Mouse (Mus musculus): ENCODE results near the gene Slc13a2. TPM values are rescaled to one million over a fixed set of nuclear protein-coding genes. Genes with fewer than 3 reads are reported as not detected.

Gene Slc13a2
- polyA plus RNA-seq (2021), result 1.1 TPM

DNA sequence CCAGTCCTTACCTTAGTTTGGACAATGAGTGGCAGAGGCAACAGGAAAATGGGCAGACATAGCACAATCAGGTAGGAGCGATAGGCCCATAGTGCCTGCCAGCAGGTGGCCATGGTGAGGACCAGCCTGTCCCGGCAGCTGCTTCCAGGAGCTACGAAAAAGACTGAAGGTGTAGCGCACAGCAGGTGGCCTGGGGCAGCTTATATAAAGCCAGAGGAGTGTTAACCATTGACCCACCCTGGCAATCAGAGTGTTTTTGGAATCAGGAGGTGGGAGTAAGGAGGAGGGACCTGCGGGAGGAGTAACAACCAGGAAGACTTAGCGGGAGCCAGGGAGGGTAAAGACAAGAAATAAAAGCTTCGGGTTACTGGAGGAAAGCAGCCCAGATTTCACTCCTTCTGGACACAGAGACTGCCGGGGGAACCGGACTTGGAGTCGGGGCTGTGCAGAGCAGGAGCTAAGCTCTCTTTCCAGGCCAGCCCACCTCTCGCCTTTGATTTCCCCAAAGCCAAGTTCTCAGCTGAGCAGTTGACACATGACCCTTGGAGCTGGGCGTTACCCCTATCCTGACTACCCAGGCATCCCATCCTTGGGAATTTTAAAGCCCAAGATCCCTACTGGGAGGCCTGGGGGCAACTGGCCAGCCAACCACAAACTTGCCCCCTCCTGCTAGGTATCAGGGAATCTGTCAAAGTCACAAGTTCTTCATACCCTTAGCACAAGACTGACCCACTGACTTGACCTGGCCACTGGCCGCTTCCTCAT is at the start of gene Slc13a2:
TSS of gene Slc13a2 (minus strand) at position 163 of the 765 bp plus-strand sequence.
- no peaks in the 10 kb centered on the region for H3K27me3 ChIP-seq
- no peak for DNase-seq (ENCODE audit: low read depth, low spot score)
- ChIA-PET POLR2A (interaction anchor here (1.3 kb wide), 1 partner anchor 56 kb away, joined by 3 read pairs; no protein-coding TSS in a partner anchor), CTCF (interaction anchor here (1.2 kb wide), 2 partner anchors 13 to 68 kb away, joined by 3 read pairs; no protein-coding TSS in a partner anchor)
- in situ Hi-C loops (cut with MboI; ENCODE audit: low pct_unique_long_range_greater_than_20kb), result no loop called here
- TF ChIP-seq CTCF (IDR thresholded peaks at IDR 0.05), result no peak
- ATAC-seq, result no peak

DNA sequence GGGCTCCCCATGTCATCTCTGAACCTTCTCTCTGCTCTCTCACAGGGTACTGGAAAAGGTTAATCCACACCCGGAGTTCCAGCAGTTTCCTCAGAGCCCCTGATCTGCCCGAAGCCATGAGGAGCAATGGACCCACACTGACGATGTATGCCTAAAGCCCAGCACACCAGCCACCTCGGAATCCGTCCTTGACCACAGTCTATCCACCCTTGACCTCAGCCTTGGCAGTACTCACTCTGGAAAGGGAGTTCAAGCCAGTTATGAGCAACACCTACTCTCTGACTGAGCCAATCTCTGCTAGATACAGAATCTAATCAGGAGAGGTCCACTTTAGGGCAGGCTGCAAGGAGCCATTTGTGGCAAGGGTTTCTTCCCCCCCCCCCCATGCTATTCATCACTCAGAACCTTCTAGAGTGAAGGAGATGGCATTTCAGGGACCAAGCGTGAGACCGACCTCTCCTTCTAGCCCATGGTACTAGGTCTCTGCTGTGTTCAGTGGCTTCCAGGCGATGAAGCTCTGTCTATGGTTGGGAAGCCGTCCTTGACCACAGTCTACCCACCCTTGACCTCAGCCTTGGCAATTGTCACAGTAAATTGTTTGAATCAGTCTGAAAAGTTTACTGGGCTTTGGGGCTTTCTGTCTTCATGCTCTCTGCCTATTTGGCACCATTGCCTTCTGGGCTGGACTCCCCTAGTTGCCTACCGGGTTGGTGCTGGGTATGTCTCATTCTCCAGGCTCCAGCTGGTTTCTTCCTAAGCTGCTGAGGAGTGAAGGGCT is 49.5 kb upstream of the Slc13a2 start:
- TF ChIP-seq CTCF (IDR thresholded peaks at IDR 0.05), result no peak
- ChIA-PET POLR2A (interaction anchor here (0.6 kb wide), 1 partner anchor 141 kb away, joined by 9 read pairs; no protein-coding TSS in a partner anchor), CTCF (no interaction called here)
- ATAC-seq (no peak), DNase-seq (ENCODE audit: low read depth, low spot score) (no peak)
- in situ Hi-C loops (cut with MboI; ENCODE audit: low pct_unique_long_range_greater_than_20kb), result no loop called here
- H3K27me3 ChIP-seq, result no peaks in the 10 kb centered on the region

DNA sequence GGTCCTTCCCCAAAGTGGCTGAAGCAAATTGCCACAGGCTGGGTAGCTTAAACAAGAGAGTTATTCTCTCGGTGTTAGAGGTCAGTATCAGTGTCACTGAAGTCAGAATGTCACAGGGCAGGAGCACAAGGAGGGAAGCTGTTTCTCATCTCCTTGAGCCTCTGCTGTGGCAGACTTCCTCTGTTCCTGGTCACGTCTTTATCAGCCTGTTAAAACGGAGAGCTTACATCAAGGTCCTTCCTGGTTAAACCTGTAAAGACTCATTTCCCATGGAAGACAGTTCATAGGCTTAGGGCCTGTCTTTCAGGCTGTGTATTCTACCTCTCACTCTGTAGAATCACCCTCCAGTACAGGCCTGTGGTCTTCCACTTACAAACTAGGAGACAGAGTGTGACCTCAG is 45.9 kb upstream of the Slc13a2 start:
- ChIA-PET POLR2A (interaction anchor here (0.5 kb wide), 1 partner anchor 10 kb away, joined by 3 read pairs; no protein-coding TSS in a partner anchor), CTCF (interaction anchor here (1.2 kb wide), 1 partner anchor 12 kb away, joined by 3 read pairs; no protein-coding TSS in a partner anchor)
- no peak for TF ChIP-seq CTCF (IDR thresholded peaks at IDR 0.05)
- no peak for DNase-seq (ENCODE audit: low read depth, low spot score)
- in situ Hi-C loops (cut with MboI; ENCODE audit: low pct_unique_long_range_greater_than_20kb), result no loop called here
- H3K27me3 ChIP-seq, result no peaks in the 10 kb centered on the region
- ATAC-seq, result no peak

DNA sequence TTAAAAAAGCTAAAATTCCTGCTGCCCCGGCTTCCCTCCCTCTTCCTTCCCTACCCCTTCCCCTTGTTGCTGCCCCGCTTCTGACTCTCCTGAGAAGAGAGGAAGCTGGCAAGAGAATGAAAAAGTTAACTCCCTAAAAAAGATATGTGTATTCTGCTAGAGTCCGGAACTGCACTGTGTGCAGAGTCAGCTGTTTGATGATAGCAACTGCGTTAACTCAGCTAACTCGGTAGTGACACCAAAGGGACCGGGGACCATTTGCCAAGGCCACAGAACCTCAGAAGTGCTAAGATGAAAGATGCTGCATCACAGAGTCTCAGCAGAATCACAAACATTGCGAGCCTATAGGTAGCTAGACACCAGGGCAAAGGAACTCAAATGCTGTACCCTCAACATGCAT is 45.5 kb upstream of the Slc13a2 start:
- ATAC-seq (no peak), DNase-seq (ENCODE audit: low read depth, low spot score) (no peak)
- ChIA-PET POLR2A (no interaction called here), CTCF (interaction anchor here (1.2 kb wide), 1 partner anchor 11 kb away, joined by 3 read pairs; no protein-coding TSS in a partner anchor)
- no peak for TF ChIP-seq CTCF (IDR thresholded peaks at IDR 0.05)
- no peaks in the 10 kb centered on the region for H3K27me3 ChIP-seq
- in situ Hi-C loops (cut with MboI; ENCODE audit: low pct_unique_long_range_greater_than_20kb), result no loop called here

DNA sequence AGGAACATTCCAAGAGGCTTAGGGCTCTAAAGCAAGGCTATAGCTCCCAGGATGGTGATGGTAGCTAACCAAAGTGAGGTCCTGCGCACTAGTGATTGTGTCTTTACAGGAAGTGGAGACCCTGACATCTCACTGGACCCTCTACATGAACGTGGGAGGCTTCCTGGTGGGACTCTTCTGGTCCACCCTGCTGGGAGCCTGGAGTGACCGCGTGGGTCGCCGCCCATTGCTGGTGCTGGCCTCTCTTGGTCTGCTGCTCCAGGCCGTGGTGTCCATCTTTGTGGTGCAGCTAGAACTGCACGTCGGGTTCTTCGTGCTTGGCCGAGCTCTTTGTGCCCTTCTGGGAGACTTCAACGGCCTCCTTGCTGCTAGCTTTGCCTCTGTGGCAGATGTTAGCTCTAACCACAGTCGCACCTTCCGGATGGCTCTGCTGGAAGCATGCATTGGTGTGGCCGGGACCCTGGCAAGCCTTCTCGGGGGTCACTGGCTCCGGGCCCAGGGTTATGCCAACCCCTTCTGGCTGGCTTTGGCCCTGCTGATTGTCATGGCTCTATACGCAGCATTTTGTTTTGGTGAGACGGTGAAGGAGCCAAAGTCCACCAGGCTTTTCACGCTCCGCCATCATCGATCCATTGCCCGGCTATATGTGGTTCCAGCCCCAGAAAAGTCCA is 44.4 kb upstream of the Slc13a2 start:
- ChIA-PET CTCF (interaction anchor here (1.6 to 1.7 kb wide), 2 partner anchors 10 to 12 kb away, joined by 5 to 8 read pairs; no protein-coding TSS in a partner anchor), POLR2A (interaction anchor here (1.1 to 1.2 kb wide), 3 partner anchors 11 to 37 kb away, joined by 3 to 5 read pairs (median 5); partner anchors contain the start of genes Sarm1 and Sebox)
- no peak for TF ChIP-seq CTCF (IDR thresholded peaks at IDR 0.05)
- DNase-seq (ENCODE audit: low read depth, low spot score) (no peak), ATAC-seq (no peak)
- in situ Hi-C loops (cut with MboI; ENCODE audit: low pct_unique_long_range_greater_than_20kb), result no loop called here
- no peaks in the 10 kb centered on the region for H3K27me3 ChIP-seq

DNA sequence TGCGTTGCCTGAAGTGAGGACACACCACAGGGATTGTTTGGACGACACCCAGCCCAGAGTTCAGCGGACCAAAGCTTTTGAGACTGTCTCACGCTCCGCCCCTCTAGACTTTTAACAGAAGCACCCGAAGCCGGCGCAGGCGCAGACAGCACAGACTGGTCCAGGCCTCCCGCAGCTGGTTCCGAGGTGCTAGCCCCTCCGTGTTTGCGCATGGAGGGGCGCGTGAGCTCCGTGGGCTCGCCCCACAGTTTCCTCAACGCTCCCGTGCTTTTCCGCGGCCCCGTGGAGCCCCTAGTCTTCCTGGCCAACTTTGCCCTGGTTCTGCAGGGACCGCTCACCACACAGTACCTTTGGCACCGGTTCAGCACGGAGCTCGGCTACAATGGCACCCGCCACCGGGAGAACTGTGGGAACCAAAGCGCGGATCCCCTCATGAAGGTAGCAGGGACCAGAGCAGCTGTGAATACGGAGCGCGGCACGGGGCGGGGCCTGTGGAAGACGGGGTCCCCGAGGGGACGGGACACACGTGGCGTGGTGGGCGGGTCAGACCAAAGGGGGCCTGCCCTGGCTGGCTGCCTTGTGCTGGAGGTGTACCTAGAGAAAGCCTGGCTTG is 43.7 kb upstream of the Slc13a2 start, which contains the start of gene Slc46a1:
TSS of gene Slc46a1 (plus strand) at position 130 of the 613 bp plus-strand sequence.
- ATAC-seq, result peak; percentile 76

DNA sequence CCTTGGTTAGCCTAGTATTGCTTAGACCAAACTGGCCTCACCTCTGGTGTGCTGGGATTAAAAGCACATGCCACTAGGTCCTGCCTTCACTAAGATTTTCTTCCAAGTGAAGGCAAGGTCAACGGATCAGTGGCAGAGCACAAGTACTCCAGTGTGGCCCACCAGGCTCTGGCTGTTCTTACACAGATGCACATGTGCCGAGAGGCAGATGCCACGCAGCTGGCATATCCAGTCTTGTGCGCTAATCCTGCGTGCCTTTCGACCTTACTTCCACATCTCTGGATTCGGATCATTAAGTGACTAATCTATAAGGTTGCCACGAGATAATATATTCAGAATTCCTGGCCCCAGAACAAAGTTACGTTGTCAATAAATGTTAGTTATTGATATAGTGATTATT is 43.1 kb upstream of the Slc13a2 start:
- H3K27me3 ChIP-seq, result peaks cover 3% of the 10 kb centered on the region
- no peak for DNase-seq (ENCODE audit: low read depth, low spot score)
- ChIA-PET CTCF (interaction anchor here (0.9 to 1.7 kb wide), 5 partner anchors 9 to 23 kb away, joined by 3 to 9 read pairs (median 5); no protein-coding TSS in a partner anchor), POLR2A (interaction anchor here (1.1 to 1.2 kb wide), 3 partner anchors 9 to 38 kb away, joined by 3 to 5 read pairs (median 5); partner anchors contain the start of genes Sarm1 and Sebox)
- ATAC-seq, result no peak
- no peak for TF ChIP-seq CTCF (IDR thresholded peaks at IDR 0.05)
- in situ Hi-C loops (cut with MboI; ENCODE audit: low pct_unique_long_range_greater_than_20kb), result no loop called here

More for the DNA sequence above, 43.7 kb upstream of the Slc13a2 start, which contains the start of gene Slc46a1:
- TF ChIP-seq CTCF (IDR thresholded peaks at IDR 0.05), result no peak
- CTCF ChIA-PET, result interaction anchor here (0.9 to 1.7 kb wide), 4 partner anchors 10 to 23 kb away, joined by 3 to 8 read pairs (median 4); no protein-coding TSS in a partner anchor
- H3K27me3 ChIP-seq, result no peaks in the 10 kb centered on the region
- in situ Hi-C loops (cut with MboI; ENCODE audit: low pct_unique_long_range_greater_than_20kb), result no loop called here
- no peak for DNase-seq (ENCODE audit: low read depth, low spot score)
- POLR2A ChIA-PET, result interaction anchor here (1.1 to 1.2 kb wide), 3 partner anchors 10 to 37 kb away, joined by 3 to 5 read pairs (median 5); partner anchors contain the start of genes Sarm1 and Sebox

DNA sequence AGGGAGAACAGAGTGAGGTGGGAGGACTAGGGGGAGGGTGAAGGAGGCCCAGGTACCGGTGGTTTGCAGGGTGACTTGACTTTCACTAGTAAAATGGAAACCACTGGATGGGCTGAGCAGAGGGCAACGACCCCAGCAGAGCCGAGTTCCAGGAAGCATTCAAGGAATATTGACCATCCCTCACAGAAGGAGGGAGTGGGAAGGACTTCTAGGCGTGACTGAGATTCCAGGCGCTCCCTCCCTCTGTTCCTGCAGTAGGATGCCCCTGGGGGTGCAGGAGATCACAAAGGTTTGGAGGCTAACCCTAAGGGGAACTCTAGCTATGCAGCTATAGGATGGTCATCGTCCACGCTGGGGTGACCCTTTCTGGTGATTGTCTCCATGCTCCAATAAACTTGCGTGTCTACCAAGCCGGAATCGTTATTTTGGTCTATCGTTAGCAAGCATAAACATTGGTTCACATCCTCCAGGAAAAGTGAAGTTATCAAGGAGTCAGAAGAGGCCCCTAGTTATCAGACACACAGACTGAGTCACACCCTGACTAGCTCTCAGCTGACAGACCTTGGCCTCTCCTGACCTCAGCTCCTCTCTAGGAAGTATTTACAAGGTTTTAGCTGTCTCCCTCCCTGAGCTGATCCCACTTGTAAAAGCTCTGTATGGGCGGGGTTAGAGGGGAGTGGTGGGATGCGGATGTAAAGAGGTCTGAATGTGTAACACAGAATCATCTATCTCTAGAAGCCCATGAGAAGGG is 41.4 kb upstream of the Slc13a2 start:
- ChIA-PET CTCF (interaction anchor here (0.9 to 1.7 kb wide), 3 partner anchors 8 to 15 kb away, joined by 3 to 9 read pairs (median 3); no protein-coding TSS in a partner anchor), POLR2A (no interaction called here)
- no peak for DNase-seq (ENCODE audit: low read depth, low spot score)
- ATAC-seq, result no peak
- peaks cover 6% of the 10 kb centered on the region for H3K27me3 ChIP-seq
- no peak for TF ChIP-seq CTCF (IDR thresholded peaks at IDR 0.05)
- in situ Hi-C loops (cut with MboI; ENCODE audit: low pct_unique_long_range_greater_than_20kb), result no loop called here

DNA sequence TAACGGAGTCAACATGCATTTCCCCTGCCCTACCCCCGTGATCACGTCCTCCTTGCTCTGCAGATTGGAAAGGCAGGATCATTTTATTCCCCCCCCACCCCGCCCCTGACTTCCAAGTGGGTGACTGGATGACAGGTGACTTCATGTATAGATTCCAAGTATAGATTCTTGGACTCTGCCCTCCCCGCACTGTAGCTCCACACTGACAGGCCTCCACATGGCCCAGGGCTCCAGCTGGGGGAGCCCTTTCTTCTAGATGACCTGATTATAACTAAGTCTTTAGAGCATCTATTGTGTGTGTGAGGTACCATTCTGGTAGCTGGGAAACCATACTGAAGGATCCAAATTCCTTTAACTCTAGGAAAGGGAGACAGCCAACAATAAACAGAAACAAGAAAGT is 40.7 kb upstream of the Slc13a2 start:
- POLR2A ChIA-PET, result no interaction called here
- ATAC-seq (no peak), DNase-seq (ENCODE audit: low read depth, low spot score) (no peak)
- in situ Hi-C loops (cut with MboI; ENCODE audit: low pct_unique_long_range_greater_than_20kb), result no loop called here
- peaks cover 6% of the 10 kb centered on the region for H3K27me3 ChIP-seq
- TF ChIP-seq CTCF (IDR thresholded peaks at IDR 0.05), result no peak
- CTCF ChIA-PET, result interaction anchor here (1.1 to 1.3 kb wide), 2 partner anchors 9 to 14 kb away, joined by 3 to 4 read pairs; no protein-coding TSS in a partner anchor
